Mouse (Mus musculus) megakaryocyte, embryonic 14.5 days (primary cell): Measurements from ENCODE around the gene N4bp1.

ENCODE experiments used
- FLI1 ChIP-seq: IDR thresholded peaks from 2 replicates; pipeline ENCODE4 v1.6.1; 2012; ENCODE audit warnings: low read length, inconsistent platforms, mixed read lengths
- GATA1 ChIP-seq: IDR thresholded peaks from 3 replicates; pipeline ENCODE4 v1.6.1; 2012; ENCODE audit warnings: mixed read lengths, low read length, inconsistent platforms, borderline replicate concordance

DNA sequence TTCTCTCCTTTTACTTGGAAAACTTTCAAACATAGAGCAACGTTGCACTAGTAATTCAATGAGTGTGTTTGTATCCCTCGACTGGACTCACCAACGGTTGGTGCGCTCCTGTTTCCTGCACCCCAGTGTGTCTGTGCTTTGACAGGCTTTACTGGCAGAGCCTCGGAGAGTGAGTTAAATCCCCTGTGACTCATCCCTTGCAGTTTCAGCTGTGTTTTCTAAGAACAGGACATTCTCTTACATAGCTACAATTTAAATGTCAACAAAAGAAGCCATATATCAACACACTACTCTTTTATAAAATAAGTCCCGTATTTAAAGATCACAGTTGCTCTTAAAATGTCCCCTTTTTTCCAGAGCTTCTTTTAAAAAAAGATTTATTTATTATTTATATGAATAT, 65.6 kb downstream of the N4bp1 start:
- TF ChIP-seq GATA1 = no peak
- no peak for TF ChIP-seq FLI1
